Mouse (Mus musculus) midbrain, embryonic 16.5 days (tissue): ENCODE results near the gene Slc27a1. TPM values are rescaled to one million over a fixed set of nuclear protein-coding genes. Genes with fewer than 3 reads are reported as not detected.
A peak's percentile ranks its signal among the peaks of the same experiment; 100 is the strongest.

Experiments
- ATAC-seq: fragments of 200-750 bp; cut with Nextera tagmentation; 2 replicates; pipeline ENCODE4 v1.8.0; 2017; ENCODE audit warnings: moderate TSS enrichment
- H3K27ac ChIP-seq: fragments of 300-500 bp; sonication (generic); 2 replicates; pipeline ENCODE4 v1.5.1; 2014; ENCODE audit warnings: mild to moderate bottlenecking, low read length, mixed read lengths
- H3K27me3 ChIP-seq: fragments of 300-500 bp; sonication (generic); 2 replicates; pipeline ENCODE4 v1.6.1; 2014; ENCODE audit warnings: low read depth, low read length, mixed read lengths; ENCODE audit not compliant: control insufficient read depth, insufficient read depth
- H3K36me3 ChIP-seq: fragments of 300-500 bp; sonication (generic); 2 replicates; pipeline ENCODE4 v1.6.1; 2014; ENCODE audit warnings: mild to moderate bottlenecking, low read length, moderate library complexity, mixed read lengths; ENCODE audit not compliant: control insufficient read depth, insufficient read depth
- H3K4me1 ChIP-seq: fragments of 300-500 bp; sonication (generic); 2 replicates; pipeline ENCODE4 v1.6.1; 2014; ENCODE audit warnings: mild to moderate bottlenecking, low read length, mixed read lengths; ENCODE audit not compliant: control insufficient read depth, insufficient read depth
- H3K4me2 ChIP-seq: fragments of 300-500 bp; sonication (generic); 2 replicates; pipeline ENCODE4 v1.6.1; 2014; ENCODE audit warnings: mild to moderate bottlenecking, low read length, mixed read lengths
- H3K4me3 ChIP-seq: fragments of 300-500 bp; sonication (generic); 2 replicates; pipeline ENCODE4 v1.5.1; 2014; ENCODE audit warnings: low read depth, mild to moderate bottlenecking, low read length, moderate library complexity, mixed read lengths
- H3K9ac ChIP-seq: fragments of 300-500 bp; sonication (generic); 2 replicates; pipeline ENCODE4 v1.6.1; 2014; ENCODE audit warnings: low read depth, low read length, mixed read lengths
- H3K9me3 ChIP-seq: fragments of 300-500 bp; sonication (generic); replicated peaks from 2 replicates; pipeline ENCODE4 v1.6.1; 2014; ENCODE audit warnings: mild to moderate bottlenecking, low read length, mixed read lengths; ENCODE audit not compliant: control insufficient read depth, poor library complexity, severe bottlenecking
- WGBS: fragments of 180-500 bp; shearing (Covaris S2); extraction: QIAGEN DNeasy Blood & Tissue Kit; methylation state at CpG from one replicate; pipeline ENCODE4 v1.1.7; 2014; 5-methylcytosine and 5-hydroxymethylcytosine counted together
- polyA plus RNA-seq: library from polyadenylated mRNA; unstranded; fragments of >200 nt; fragmentation: Nextera tagmentation; extraction: Ambion mirVana; gene quantifications from 2 replicates; pipeline ENCODE4 v1.2.1, GENCODE M21; 2015

The Slc27a1 gene
- polyA plus RNA-seq, 1 experiment from 2014 or later: 79.2 TPM

GRCm38 (mm10) chr8:71596798-71597197 lies 28.1 kb downstream of the Slc27a1 start:
- no peak overlapping the region for H3K4me2 ChIP-seq
- WGBS: 86% methylated on average over 4 of the region's 4 CpGs
- H3K36me3 ChIP-seq: no peaks in the 10 kb centered on the region
- no peaks in the 10 kb centered on the region for H3K9me3 ChIP-seq
- peaks cover 12% of the 10 kb centered on the region for H3K27me3 ChIP-seq
- no peak overlapping the region for H3K27ac ChIP-seq
- no peak overlapping the region for H3K9ac ChIP-seq
- peaks cover 12% of the 10 kb centered on the region for H3K4me1 ChIP-seq
- H3K4me3 ChIP-seq: no peak overlapping the region
- ATAC-seq: no peak

- Histone ChIP-seq H3K4me3 (no peak within 1 kb of the TSS), H3K4me1 (peaks cover 17% of the 10 kb centered on the region), H3K9ac (no peak within 1 kb of the TSS), H3K27ac (no peak within 1 kb of the TSS), H3K27me3 (peaks cover 19% of the 10 kb centered on the region), H3K4me2 (no peak within 1 kb of the TSS), H3K36me3 (no peaks in the 10 kb centered on the region), H3K9me3 (no peaks in the 10 kb centered on the region)
- ATAC-seq: no peak
- 72% methylated on average over 3 of the region's 3 CpGs for WGBS
Observed at GRCm38 (mm10) chr8:71597451-71597850, 28.8 kb downstream of the Slc27a1 start, which contains the start of gene Fam129c. TSS of gene Fam129c (plus strand) at chr8:71597648.

DNA sequence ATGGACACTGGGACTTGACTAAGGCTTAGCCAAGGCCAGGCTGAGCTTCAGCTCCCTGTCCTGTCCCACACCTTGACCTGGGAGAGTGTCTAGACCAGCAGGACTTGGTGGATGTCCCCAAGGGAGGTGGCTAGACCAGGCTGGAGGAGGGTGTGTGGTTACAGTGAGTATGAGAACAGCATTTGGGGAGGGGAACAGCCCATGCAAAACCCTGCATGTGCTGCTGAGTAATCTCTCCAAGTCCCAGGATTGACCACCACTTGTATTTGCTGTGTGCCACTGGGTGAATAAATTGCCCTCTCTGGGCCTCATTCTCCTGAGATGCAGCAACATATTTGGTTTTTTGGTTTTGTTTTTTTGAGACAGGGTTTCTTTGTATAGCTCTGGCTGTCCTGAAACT lies 29.7 kb downstream of the Slc27a1 start:
- peaks cover 28% of the 10 kb centered on the region for H3K27me3 ChIP-seq
- no peaks in the 10 kb centered on the region for H3K36me3 ChIP-seq
- H3K9ac ChIP-seq: no peak overlapping the region
- ATAC-seq: no peak
- peaks cover 13% of the 10 kb centered on the region; the same call in 1 of the 2 replicates for H3K4me1 ChIP-seq
- no peak overlapping the region for H3K4me2 ChIP-seq
- H3K4me3 ChIP-seq: no peak overlapping the region
- H3K9me3 ChIP-seq: no peaks in the 10 kb centered on the region
- no peak overlapping the region for H3K27ac ChIP-seq

DNA sequence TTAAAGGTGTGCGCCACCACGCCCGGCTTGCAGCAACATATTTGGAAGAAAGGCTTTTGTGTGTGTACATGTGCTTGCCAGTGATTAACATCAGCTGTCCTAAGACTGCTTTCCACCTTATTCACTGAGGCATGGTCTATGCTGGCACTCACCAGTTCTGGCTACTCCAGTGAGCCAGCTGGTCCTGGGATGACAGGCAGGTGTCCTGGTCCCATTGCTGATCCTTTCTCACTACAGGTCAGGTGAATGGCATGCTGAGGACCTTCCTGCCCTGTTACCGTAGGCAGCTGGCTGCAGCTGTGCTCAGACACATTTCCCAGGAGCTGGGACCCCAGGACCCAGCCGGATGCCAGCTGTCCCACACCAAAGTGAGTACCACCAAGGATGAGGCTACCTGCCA lies 30.2 kb downstream of the Slc27a1 start:
- Histone ChIP-seq H3K9me3 (no peaks in the 10 kb centered on the region), H3K4me3 (no peak overlapping the region), H3K27me3 (peaks cover 31% of the 10 kb centered on the region), H3K4me2 (no peak overlapping the region), H3K27ac (no peak overlapping the region), H3K36me3 (no peaks in the 10 kb centered on the region), H3K4me1 (peaks cover 9% of the 10 kb centered on the region; the same call in 1 of the 2 replicates), H3K9ac (no peak overlapping the region)
- 91% methylated on average over 5 of the region's 5 CpGs for WGBS
- no peak for ATAC-seq

DNA sequence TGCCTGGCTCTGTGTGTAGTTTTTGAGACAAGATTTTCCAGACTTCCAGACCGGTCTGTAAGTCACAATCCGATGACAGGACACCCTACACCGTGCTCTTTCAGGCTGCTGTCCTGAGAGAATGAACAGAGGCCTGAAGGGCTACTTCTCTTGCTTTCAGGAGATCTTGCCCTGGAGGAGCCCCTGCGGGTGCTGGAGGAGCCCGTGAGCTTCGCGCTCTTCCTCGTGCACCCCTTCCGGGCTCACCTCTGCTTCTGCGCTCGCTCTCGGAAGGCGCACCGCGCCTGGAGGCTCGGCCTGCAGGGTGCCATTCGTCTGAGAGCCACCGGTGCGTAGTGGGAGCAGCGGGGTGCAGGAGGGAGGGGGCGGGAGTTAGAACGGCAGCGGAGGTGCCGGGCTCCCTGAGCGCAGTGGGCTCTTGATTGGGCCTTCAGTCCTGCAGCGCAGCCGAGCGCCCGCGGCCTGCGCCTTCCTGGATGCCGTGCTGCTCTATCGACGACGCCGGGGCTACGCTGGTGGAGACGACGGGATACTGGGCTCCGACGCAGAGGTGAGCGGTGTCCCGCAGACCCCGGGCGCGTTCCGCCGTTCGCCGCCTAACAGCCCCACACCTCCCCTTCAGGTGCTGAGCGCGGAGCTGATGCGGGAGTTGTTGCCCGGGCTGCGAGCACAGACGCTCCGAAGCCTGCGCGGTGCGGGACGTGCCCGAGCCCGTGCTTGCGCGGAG lies 33.4 kb downstream of the Slc27a1 start:
- peaks cover 9% of the 10 kb centered on the region; the same call in 1 of the 2 replicates for H3K4me1 ChIP-seq
- 3% methylated on average over 65 of the region's 65 CpGs for whole genome bisulfite sequencing
- H3K27me3 ChIP-seq: peaks cover 38% of the 10 kb centered on the region
- H3K4me3 ChIP-seq: peak overlapping the region; percentile 38
- H3K27ac ChIP-seq: peak overlapping the region; percentile 17; the same call in 1 of the 2 replicates
- H3K4me2 ChIP-seq: peak overlapping the region; percentile 52
- ATAC-seq: peak; percentile 1; the same call in 1 of the 2 replicates
- H3K36me3 ChIP-seq: no peaks in the 10 kb centered on the region
- peak overlapping the region; percentile 57 for H3K9ac ChIP-seq
- H3K9me3 ChIP-seq: no peaks in the 10 kb centered on the region

- peak; percentile 76 for ATAC-seq
- H3K9me3 ChIP-seq: no peaks in the 10 kb centered on the region
- peak overlapping the region; percentile 38 for H3K4me3 ChIP-seq
- no peaks in the 10 kb centered on the region for H3K36me3 ChIP-seq
- under 1% methylated on average over 32 of the region's 32 CpGs for WGBS
- H3K4me1 ChIP-seq: peaks cover 9% of the 10 kb centered on the region; the same call in 1 of the 2 replicates
- peak overlapping the region; percentile 17; the same call in 1 of the 2 replicates for H3K27ac ChIP-seq
- H3K27me3 ChIP-seq: peaks cover 38% of the 10 kb centered on the region
- peak overlapping the region; percentile 52 for H3K4me2 ChIP-seq
- peak overlapping the region; percentile 57 for H3K9ac ChIP-seq
Observed at GRCm38 (mm10) chr8:71602666-71603334, 34.1 kb downstream of the Slc27a1 start.

DNA sequence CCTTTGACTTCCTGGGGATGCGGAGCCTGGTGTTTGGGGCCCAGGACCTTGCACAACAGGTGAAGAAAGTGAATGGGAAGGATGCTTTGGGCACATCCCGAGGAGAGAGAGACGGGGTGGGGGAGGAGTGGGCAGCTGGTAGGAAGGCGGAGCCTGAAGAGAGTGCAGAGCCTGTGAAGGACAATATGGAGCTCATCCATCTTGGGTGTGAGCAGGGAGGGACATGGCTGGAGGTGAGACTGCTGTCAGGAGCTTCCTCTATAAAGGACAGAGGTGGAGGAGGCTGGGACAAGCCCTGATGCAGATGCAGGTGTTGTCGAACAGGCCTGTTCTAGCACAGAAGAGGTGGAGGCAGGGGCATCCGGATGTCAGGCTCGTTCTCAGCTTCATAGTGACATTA lies 35.3 kb downstream of the Slc27a1 start:
- no peak overlapping the region for H3K27ac ChIP-seq
- no peak overlapping the region for H3K4me2 ChIP-seq
- no peak for ATAC-seq
- no peaks in the 10 kb centered on the region for H3K9me3 ChIP-seq
- 53% methylated on average over 7 of the region's 7 CpGs for WGBS
- H3K9ac ChIP-seq: no peak overlapping the region
- H3K4me1 ChIP-seq: peaks cover 9% of the 10 kb centered on the region; the same call in 1 of the 2 replicates
- H3K36me3 ChIP-seq: no peaks in the 10 kb centered on the region
- H3K27me3 ChIP-seq: peaks cover 38% of the 10 kb centered on the region
- H3K4me3 ChIP-seq: no peak overlapping the region

DNA sequence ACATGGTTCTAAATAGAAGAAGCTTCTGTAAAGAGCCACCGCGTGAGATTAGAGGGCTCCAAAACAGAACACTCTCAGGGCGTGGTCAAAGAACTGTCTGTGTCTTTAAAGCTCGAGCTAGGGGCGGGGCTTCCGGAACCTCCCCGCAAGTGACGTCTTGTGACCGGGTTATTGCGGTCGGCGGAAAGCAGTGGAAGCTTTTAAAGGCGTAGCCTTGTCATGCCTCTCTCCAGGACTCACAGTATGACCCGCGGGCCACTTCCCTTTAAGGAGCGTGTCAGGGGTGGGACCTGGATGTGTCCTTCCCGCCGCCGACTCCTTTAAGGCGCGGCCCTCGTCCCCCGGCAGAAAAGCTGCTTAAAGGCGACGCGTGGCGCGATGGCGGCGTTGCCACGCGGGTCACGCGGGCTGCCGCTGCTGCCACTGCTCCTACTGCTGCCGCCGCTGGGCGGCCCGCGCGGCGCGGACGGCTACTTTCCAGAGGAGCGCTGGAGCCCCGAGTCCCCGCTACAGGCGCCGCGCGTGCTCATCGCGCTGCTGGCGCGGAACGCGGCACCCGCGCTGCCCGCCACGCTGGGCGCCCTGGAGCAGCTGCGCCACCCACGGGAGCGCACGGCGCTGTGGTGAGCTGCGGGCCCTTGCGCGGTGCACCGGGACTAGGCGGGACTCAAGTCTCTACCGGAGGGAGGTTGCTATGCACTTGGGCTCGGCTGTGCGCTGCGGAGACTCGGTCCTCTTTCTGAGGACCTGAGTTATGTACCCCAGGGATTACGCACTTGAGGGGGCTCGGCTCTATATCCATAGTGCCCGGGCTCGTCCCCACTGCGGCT lies 42.4 kb downstream of the Slc27a1 start, which contains the start of gene Colgalt1:
Gene Colgalt1 (plus strand): TSS at position 177 of the 830 bp plus-strand sequence.
- peaks cover 9% of the 10 kb centered on the region; the same call in 1 of the 2 replicates for H3K36me3 ChIP-seq
- H3K27me3 ChIP-seq: no peaks in the 10 kb centered on the region
- under 1% methylated on average over 68 of the region's 82 CpGs for WGBS
- peak within 1 kb of the TSS; percentile 89 for H3K9ac ChIP-seq
- no peaks in the 10 kb centered on the region for H3K9me3 ChIP-seq
- H3K4me1 ChIP-seq: peaks cover 9% of the 10 kb centered on the region
- H3K27ac ChIP-seq: peak within 1 kb of the TSS; percentile 89
- peak; percentile 99 for ATAC-seq
- peak within 1 kb of the TSS; percentile 83 for H3K4me3 ChIP-seq
- H3K4me2 ChIP-seq: peak within 1 kb of the TSS; percentile 75
